Mouse (Mus musculus) ZHBTc4 (cell line): Measurements from ENCODE around the gene Olfr639.

ENCODE experiments used
- DNase-seq: peaks from one replicate; pipeline ENCODE4 v3.0.0-alpha.2; 2011; ENCODE audit warnings: low read depth, low spot score

Gene Olfr639

GRCm38 (mm10) chr7:104017203-104017602 lies at the start of gene Olfr639:
TSS of gene Olfr639 (minus strand) at chr7:104017303.
- no peak for DNase-seq

- DNase-seq, result no peak
Measured at GRCm38 (mm10) chr7:104061345-104061744, 44.2 kb upstream of the Olfr639 start, which contains the start of gene 4930516K23Rik. TSS of gene 4930516K23Rik (minus strand) at chr7:104061445.

GRCm38 (mm10) chr7:104059215-104059614 lies 42.1 kb upstream of the Olfr639 start:
- DNase-seq, result no peak

GRCm38 (mm10) chr7:104052566-104052965 lies 35.5 kb upstream of the Olfr639 start, which contains the start of gene Olfr642:
TSS of gene Olfr642 (minus strand) at chr7:104052666.
- DNase-seq, result no peak

GRCm38 (mm10) chr7:104050745-104051144 lies 33.6 kb upstream of the Olfr639 start:
- DNase-seq, result no peak

- DNase-seq, result no peak
Measured at GRCm38 (mm10) chr7:104035145-104035544, 18.0 kb upstream of the Olfr639 start, which contains the start of gene Olfr641. TSS of gene Olfr641 (plus strand) at chr7:104035445.

- no peak for DNase-seq
Measured at GRCm38 (mm10) chr7:104026978-104027377, 9.9 kb upstream of the Olfr639 start.

DNA sequence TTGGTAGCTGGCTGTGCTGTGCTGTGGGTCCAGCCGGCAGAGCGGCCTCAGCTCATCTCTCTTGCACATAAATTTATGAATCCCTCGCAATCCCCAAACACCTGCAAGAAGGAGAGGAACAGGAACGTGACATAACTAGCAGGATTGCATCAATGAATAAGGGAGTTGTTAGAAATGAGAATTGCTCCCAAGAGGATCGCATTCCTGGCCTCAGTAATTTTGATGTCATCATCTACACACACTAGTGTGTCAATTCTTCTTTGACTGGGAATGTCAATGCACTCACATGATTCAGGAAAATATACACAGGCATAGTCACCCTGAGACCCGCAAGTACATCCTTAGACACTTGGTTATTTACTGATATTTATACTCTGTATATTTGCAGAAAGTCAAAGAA lies 8.4 kb upstream of the Olfr639 start, which contains the start of gene Olfr640:
TSS of gene Olfr640 (minus strand) at position 101 of the 400 bp plus-strand sequence.
- no peak for DNase-seq

- DNase-seq, result no peak
Measured at GRCm38 (mm10) chr7:104021651-104022050, 4.5 kb upstream of the Olfr639 start.

GRCm38 (mm10) chr7:104018953-104019352 lies 1.9 kb upstream of the Olfr639 start:
- no peak for DNase-seq

GRCm38 (mm10) chr7:103999124-103999523 lies 18.0 kb downstream of the Olfr639 start:
- no peak for DNase-seq

- DNase-seq, result no peak
Measured at GRCm38 (mm10) chr7:103998446-103998845, 18.7 kb downstream of the Olfr639 start, which contains the start of gene Olfr638. TSS of gene Olfr638 (plus strand) at chr7:103998746.

- DNase-seq, result no peak
Measured at GRCm38 (mm10) chr7:103971782-103972181, 45.3 kb downstream of the Olfr639 start.

DNA sequence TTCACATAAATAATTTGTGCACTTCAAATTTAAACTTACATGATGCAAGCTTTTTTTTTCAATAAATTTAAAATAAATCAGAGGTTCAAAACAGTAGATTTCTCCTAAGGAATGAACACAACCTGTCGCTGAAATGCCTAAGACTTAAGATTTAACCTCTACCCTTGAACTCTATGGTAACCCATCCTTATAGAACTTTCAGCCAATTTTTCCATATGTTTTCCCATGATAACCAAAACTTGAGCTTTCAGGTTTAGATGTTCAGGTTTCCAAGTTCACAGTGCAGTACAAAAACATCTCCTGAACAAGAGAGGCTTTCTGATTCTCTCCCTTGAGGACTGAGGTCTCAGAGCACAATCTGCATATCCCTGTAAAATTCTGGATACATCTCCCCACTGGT lies 46.3 kb downstream of the Olfr639 start, which contains the start of gene Olfr635:
TSS of gene Olfr635 (plus strand) at position 301 of the 400 bp plus-strand sequence.
- no peak for DNase-seq

DNA sequence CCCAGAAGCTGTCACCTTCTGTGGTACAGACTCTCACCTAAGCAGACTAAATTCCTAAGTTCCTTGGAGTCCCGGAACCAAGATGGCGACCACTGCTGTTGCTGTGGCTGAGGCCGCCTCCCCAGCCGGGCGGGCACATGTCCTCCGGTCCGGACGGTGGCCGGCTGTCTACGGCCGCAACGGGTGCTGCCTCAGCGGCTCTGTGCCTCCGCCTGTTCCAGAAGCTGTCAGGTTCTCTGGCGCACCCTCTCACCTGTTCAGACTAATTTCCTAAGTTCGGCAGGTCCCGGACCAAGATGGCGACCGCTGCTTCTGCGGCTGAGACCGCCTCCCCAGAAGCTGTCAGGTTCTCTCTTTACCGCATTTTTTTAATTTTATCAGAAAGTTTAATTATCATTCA lies 50.2 kb downstream of the Olfr639 start:
- peak; percentile 19 for DNase-seq
